Mouse (Mus musculus) embryonic facial prominence, embryonic 11.5 days (tissue): ENCODE data around the gene Chn1. TPM values are rescaled to one million over a fixed set of nuclear protein-coding genes. Genes with fewer than 3 reads are reported as not detected.

Source experiments
- ATAC-seq: fragments of 200-750 bp; cut with Nextera tagmentation; replicated peaks from 2 replicates; pipeline ENCODE4 v1.8.0; 2017; ENCODE audit warnings: low read depth; ENCODE audit not compliant: insufficient number of reproducible peaks, low FRiP score, low TSS enrichment
- DNase-seq: peaks from one replicate; pipeline ENCODE4 v3.0.0-alpha.2; 2015; ENCODE audit warnings: low spot score
- H3K27ac ChIP-seq: fragments of 300-500 bp; sonication (generic); replicated peaks from 2 replicates; pipeline ENCODE4 v1.5.1; 2014; ENCODE audit warnings: mild to moderate bottlenecking, low read depth, low read length, control low read depth
- H3K27me3 ChIP-seq: fragments of 300-500 bp; sonication (generic); 2 replicates; pipeline ENCODE4 v1.6.1; 2014; ENCODE audit warnings: mild to moderate bottlenecking, low read length, moderate library complexity, mixed read lengths; ENCODE audit not compliant: control insufficient read depth, insufficient read depth
- H3K36me3 ChIP-seq: fragments of 300-500 bp; sonication (generic); replicated peaks from 2 replicates; pipeline ENCODE4 v1.6.1; 2014; ENCODE audit warnings: low read depth, mild to moderate bottlenecking, low read length, moderate library complexity, mixed read lengths; ENCODE audit not compliant: control insufficient read depth, insufficient read depth
- H3K4me1 ChIP-seq: fragments of 300-500 bp; sonication (generic); 2 replicates; pipeline ENCODE4 v1.6.1; 2014; ENCODE audit warnings: low read length, mixed read lengths; ENCODE audit not compliant: control insufficient read depth, insufficient read depth
- H3K4me2 ChIP-seq: fragments of 300-500 bp; sonication (generic); 2 replicates; pipeline ENCODE4 v1.6.1; 2014; ENCODE audit warnings: low read depth, mild to moderate bottlenecking, control low read depth, low read length, moderate library complexity
- H3K4me3 ChIP-seq: fragments of 300-500 bp; sonication (generic); 2 replicates; pipeline ENCODE4 v1.5.1; 2014; ENCODE audit warnings: low read depth, low read length, control low read depth
- H3K9ac ChIP-seq: fragments of 300-500 bp; sonication (generic); replicated peaks from 2 replicates; pipeline ENCODE4 v1.6.1; 2014; ENCODE audit warnings: mild to moderate bottlenecking, control low read depth, low read length
- H3K9me3 ChIP-seq: fragments of 300-500 bp; sonication (generic); replicated peaks from 2 replicates; pipeline ENCODE4 v1.6.1; 2016; ENCODE audit warnings: mild to moderate bottlenecking, low read length, inconsistent platforms, mixed read lengths; ENCODE audit not compliant: control insufficient read depth
- WGBS: fragments of 180-500 bp; shearing (Covaris S2); extraction: QIAGEN DNeasy Blood & Tissue Kit; methylation state at CpG from one replicate; pipeline ENCODE4 v1.1.7; 2014; 5-methylcytosine and 5-hydroxymethylcytosine counted together
- polyA plus RNA-seq: library from polyadenylated mRNA; unstranded; fragments of >200 nt; fragmentation: Nextera tagmentation; extraction: Ambion mirVana; gene quantifications from 2 replicates; pipeline ENCODE4 v1.2.1, GENCODE M21; 2014

The Chn1 gene
- polyA plus RNA-seq, 1 experiment from 2014 or later: 61.1 TPM

DNA sequence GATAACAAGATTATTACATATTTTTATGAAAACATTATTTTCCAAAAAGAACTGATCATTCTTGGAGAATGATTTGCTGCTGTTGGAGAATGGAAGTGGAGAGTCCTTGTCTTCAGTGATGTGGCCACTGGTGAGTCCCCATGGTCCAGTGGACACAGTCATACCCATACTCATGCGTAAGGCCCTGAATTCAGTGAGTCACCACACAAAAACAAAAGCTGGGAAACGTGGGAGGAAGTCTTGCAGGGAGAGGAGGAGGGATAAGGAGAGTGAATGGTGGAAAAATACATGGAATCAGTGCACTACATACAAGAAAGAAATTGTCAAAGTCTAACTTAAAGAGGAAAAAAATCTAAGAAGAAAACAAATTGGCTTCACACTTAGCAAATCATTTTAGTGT, 47.3 kb downstream of the Chn1 start:
- 74% methylated on average over 2 of the region's 2 CpGs for WGBS

DNA sequence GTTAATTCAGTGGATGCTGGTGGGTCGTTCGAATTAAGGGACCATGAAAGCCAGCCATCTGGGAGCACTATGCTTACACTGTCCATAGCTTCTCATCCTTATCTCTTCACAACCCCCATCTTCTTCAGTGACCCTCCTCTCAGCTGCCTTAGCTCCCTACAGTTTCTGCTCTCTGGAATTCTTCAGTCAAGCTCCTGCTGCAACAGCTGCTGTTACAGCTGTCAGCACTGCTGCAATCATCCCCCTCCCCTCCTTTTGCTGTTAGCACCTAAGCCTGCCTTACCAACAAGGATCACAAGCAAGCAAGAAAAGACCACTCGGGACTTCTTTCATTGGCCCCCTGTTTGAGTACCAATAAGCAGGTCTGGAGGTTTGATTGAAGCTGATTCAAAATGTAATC, 50.2 kb downstream of the Chn1 start:
- Histone ChIP-seq H3K27me3 (no peaks in the 10 kb centered on the region), H3K4me2 (no peak overlapping the region), H3K9ac (no peak overlapping the region), H3K4me1 (no peaks in the 10 kb centered on the region), H3K9me3 (no peaks in the 10 kb centered on the region), H3K27ac (no peak overlapping the region), H3K4me3 (no peak overlapping the region), H3K36me3 (no peaks in the 10 kb centered on the region)
- DNase-seq: no peak
- no peak for ATAC-seq
- 77% methylated on average over 3 of the region's 3 CpGs for WGBS

More for the DNA sequence above, 47.3 kb downstream of the Chn1 start:
- Histone ChIP-seq H3K4me2 (no peak overlapping the region), H3K36me3 (no peaks in the 10 kb centered on the region), H3K4me1 (no peaks in the 10 kb centered on the region), H3K9ac (no peak overlapping the region), H3K27ac (no peak overlapping the region), H3K4me3 (no peak overlapping the region), H3K27me3 (no peaks in the 10 kb centered on the region), H3K9me3 (no peaks in the 10 kb centered on the region)
- no peak for ATAC-seq
- DNase-seq: no peak

DNA sequence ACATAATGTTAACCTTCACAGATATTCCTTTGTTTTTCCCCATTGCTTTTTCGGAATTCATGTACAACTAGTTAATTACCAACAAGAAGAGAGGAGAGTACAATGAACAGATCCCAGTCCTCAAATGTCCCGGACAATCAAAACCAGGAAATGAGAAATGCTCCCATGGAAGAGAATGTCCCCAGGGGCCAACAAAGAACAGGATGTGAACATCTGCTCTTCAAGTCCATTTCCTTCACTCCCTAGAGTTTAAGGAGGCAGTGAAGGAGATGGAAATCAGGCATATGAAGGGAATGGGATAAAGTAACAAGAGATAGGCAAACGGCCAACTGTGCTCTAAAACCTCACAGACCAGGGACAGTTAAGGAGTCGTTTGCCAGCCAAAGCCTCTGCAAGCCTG, 53.3 kb downstream of the Chn1 start:
- H3K27me3 ChIP-seq: no peaks in the 10 kb centered on the region
- DNase-seq (peak; percentile 37), ATAC-seq (no peak)
- H3K4me3 ChIP-seq: no peak overlapping the region
- H3K36me3 ChIP-seq: no peaks in the 10 kb centered on the region
- H3K4me1 ChIP-seq: no peaks in the 10 kb centered on the region
- H3K9me3 ChIP-seq: no peaks in the 10 kb centered on the region
- 18% methylated on average over 4 of the region's 4 CpGs for WGBS
- H3K4me2 ChIP-seq: no peak overlapping the region
- no peak overlapping the region for H3K27ac ChIP-seq
- no peak overlapping the region for H3K9ac ChIP-seq

DNA sequence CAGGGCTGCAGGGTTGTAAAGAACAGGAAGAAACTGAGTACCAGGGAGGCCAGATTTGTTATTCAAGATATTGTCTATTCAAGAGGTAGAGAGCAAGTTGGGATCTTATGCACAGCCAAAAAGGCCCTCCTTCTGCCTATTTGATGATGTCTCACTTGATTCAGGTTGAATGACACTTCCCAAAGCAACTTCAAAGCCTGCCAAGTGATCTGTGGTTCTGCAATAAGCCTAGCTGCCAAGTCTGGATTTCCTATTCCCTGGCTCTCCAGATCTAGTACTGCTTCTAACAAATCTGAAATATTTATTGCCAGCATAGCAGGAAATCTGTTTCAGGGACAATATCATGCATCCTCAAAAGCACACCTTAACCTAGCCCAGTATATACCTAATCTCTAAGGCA, 62.7 kb downstream of the Chn1 start:
- H3K4me1 ChIP-seq: no peaks in the 10 kb centered on the region
- no peak overlapping the region for H3K4me2 ChIP-seq
- DNase-seq: no peak
- H3K27me3 ChIP-seq: no peaks in the 10 kb centered on the region
- H3K36me3 ChIP-seq: no peaks in the 10 kb centered on the region
- H3K9me3 ChIP-seq: no peaks in the 10 kb centered on the region
- H3K27ac ChIP-seq: no peak overlapping the region
- no peak overlapping the region for H3K9ac ChIP-seq
- ATAC-seq: no peak
- no peak overlapping the region for H3K4me3 ChIP-seq

DNA sequence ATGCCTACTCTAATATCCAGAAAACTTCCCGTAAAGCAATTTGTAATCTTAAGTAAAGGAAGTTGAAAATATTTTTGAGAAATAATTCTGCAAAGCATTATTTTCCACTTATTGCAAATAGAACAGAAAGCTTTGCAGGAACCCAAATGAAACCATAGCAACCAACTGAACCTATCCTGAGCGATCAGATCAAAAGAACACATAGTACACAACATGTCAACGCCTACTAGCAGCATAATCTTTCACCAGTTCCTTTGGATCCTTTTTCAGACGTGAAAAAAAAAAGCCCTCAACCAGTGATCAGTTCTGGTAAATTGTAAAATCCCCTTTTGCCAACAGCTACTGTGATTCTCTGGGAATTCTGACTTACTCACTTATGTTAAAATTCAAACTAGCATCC, 82.1 kb downstream of the Chn1 start:
- H3K27ac ChIP-seq: no peak overlapping the region
- no peak overlapping the region for H3K4me3 ChIP-seq
- no peak overlapping the region for H3K4me2 ChIP-seq
- no peaks in the 10 kb centered on the region for H3K27me3 ChIP-seq
- 80% methylated on average over 4 of the region's 4 CpGs for WGBS
- H3K9ac ChIP-seq: no peak overlapping the region
- H3K4me1 ChIP-seq: no peaks in the 10 kb centered on the region
- DNase-seq (no peak), ATAC-seq (no peak)
- H3K36me3 ChIP-seq: no peaks in the 10 kb centered on the region
- H3K9me3 ChIP-seq: no peaks in the 10 kb centered on the region

DNA sequence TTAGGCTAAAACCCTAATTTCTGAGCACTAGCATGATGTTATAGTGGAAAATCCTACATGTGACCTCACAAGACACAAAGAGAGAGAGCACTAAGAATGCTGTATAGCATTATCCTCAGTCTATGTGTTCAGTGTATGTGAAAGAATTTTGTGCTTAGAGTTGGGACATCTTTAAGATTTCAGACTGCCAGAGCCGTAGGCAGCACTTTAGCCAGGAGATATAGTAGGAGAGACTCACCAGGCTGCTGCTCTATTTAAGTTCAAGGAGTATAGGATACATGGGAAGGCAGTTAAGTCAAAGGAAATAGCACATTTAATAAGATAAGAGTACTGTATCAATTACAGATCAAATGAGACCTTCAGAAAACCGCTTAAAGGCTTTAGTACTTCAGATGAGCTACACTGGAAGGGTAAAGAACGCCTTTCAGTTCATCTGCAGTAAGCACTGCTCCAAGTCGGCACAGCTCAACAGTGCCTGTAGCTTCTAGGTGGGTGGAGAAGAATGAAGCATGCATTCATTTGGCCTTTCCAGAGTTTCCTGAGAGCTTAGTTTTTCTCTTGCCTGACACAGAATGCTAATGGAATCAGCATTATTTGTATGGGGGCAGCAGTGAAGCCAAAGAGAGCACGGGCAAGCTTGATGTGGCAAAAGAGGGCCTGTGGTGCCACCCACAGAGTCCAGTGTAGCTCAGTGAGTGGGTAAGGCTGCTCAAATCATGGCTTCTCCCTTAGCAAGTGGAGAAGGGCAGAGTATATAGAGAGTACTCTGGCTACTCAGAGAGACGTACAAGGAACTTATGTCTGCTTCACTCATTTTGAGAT, 84.2 kb downstream of the Chn1 start:
- no peaks in the 10 kb centered on the region for H3K9me3 ChIP-seq
- WGBS: 82% methylated on average over 6 of the region's 6 CpGs
- no peak overlapping the region for H3K9ac ChIP-seq
- H3K27me3 ChIP-seq: no peaks in the 10 kb centered on the region
- H3K36me3 ChIP-seq: no peaks in the 10 kb centered on the region
- H3K27ac ChIP-seq: no peak overlapping the region
- no peak overlapping the region for H3K4me3 ChIP-seq
- ATAC-seq (no peak), DNase-seq (no peak)
- no peaks in the 10 kb centered on the region for H3K4me1 ChIP-seq
- no peak overlapping the region for H3K4me2 ChIP-seq

DNA sequence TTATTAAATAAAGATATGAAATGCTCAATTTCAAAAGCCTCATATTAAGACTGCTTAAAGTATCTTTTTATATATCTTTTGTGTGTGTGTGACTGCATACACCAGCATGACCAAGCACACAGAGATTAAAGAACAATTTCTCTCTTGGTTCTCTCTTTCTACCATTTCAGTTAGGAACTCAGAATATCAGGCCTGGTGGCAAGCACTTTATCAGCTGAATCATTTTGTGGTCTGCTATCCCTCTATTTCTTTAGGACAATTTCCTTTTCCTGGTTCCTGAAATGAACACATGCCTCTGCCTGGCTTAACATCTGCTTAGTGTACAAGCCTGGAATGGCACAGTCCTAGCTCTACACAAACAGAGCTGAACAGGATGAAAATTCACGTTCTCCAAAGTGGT, 92.6 kb downstream of the Chn1 start:
- Histone ChIP-seq H3K9me3 (no peaks in the 10 kb centered on the region), H3K27me3 (no peaks in the 10 kb centered on the region), H3K9ac (no peak overlapping the region), H3K4me1 (no peaks in the 10 kb centered on the region), H3K36me3 (no peaks in the 10 kb centered on the region), H3K4me2 (no peak overlapping the region), H3K4me3 (no peak overlapping the region), H3K27ac (no peak overlapping the region)
- 56% methylated on average over 1 of the region's 1 CpGs for WGBS
- ATAC-seq: no peak
- DNase-seq: no peak

GRCm38 (mm10) chr2:73680425-73681027, 94.6 kb downstream of the Chn1 start:
- Histone ChIP-seq H3K27me3 (no peaks in the 10 kb centered on the region), H3K36me3 (no peaks in the 10 kb centered on the region), H3K9ac (no peak overlapping the region), H3K9me3 (no peaks in the 10 kb centered on the region), H3K4me3 (no peak overlapping the region), H3K27ac (no peak overlapping the region), H3K4me2 (no peak overlapping the region), H3K4me1 (no peaks in the 10 kb centered on the region)
- ATAC-seq: no peak
- no peak for DNase-seq
- WGBS: 87% methylated on average over 1 of the region's 1 CpGs
